In genomic region chr17:28951831-28952799, GRCm38 (mm10) we compare ENCODE assay signal across 8 mouse cellular contexts. TPM values are rescaled to one million over a fixed set of nuclear protein-coding genes. Genes with fewer than 3 reads are reported as not detected.
DNase-seq lines count a peak whose midpoint lies in the region; ATAC-seq lines count a peak whose summit lies in the region.

Gene Kctd20 (plus strand): TSS chr17:28951950.

- DNase-seq in adrenal gland, adult (ENCODE audit: inconsistent age in 2 of 2, low spot score in 1 of 2), result peak; percentile 95 to 98
- peak; percentile 92 for DNase-seq in embryo, embryonic 10.5 days (ENCODE audit: low spot score)
- peak; percentile 95 for DNase-seq in gastrocnemius, postnatal 25 days
- peak; percentile 99 for DNase-seq in intestine, embryonic 14.5 days (ENCODE audit: low spot score)
- peak; percentile 86 to 89 for DNase-seq in left cerebral cortex, postnatal 14 days (ENCODE audit: low spot score in 2 of 2)
- peak; percentile 92 for DNase-seq in mesoderm, embryonic 11.5 days (ENCODE audit: low read depth, low spot score)
- peak; percentile 73 to 80 for DNase-seq in right cerebral cortex, postnatal 36 days (ENCODE audit: low spot score in 2 of 2)
- peak; percentile 94 for DNase-seq in yolk sac, embryonic 10.5 days (ENCODE audit: low spot score)

- ATAC-seq in intestine, embryonic 14.5 days (replicated peaks; ENCODE audit: low FRiP score, low TSS enrichment, low read depth), result peak; percentile 93

- no peaks in the 10 kb centered on the region for H3K27me3 ChIP-seq in intestine, embryonic 14.5 days (replicated peaks; ENCODE audit: control insufficient read depth, insufficient read depth, low read length)

- peak within 1 kb of the TSS; percentile 94 for H3K4me2 ChIP-seq in intestine, embryonic 14.5 days (ENCODE audit: low read length)

- under 1% methylated on average over 80 of the region's 80 CpGs for WGBS in intestine, embryonic 14.5 days

- peak within 1 kb of the TSS; percentile 94 for H3K9ac ChIP-seq in intestine, embryonic 14.5 days (ENCODE audit: low read length)

- intact Hi-C loops in left cerebral cortex, postnatal 14 days (cut with DNase I), result no loop called here

- peak within 1 kb of the TSS; percentile 90 for H3K4me3 ChIP-seq in intestine, embryonic 14.5 days (ENCODE audit: low read depth, low read length)

- peaks cover 14% of the 10 kb centered on the region for H3K4me1 ChIP-seq in intestine, embryonic 14.5 days (replicated peaks; ENCODE audit: control insufficient read depth, insufficient read depth, low read length)

- H3K36me3 ChIP-seq in intestine, embryonic 14.5 days (ENCODE audit: control insufficient read depth, insufficient read depth, low read length), result no peaks in the 10 kb centered on the region

- peaks cover 5% of the 10 kb centered on the region; the same call in 1 of the 2 replicates for H3K9me3 ChIP-seq in intestine, embryonic 14.5 days (ENCODE audit: control insufficient read depth, low read length)

- peak within 1 kb of the TSS; percentile 95 for H3K27ac ChIP-seq in intestine, embryonic 14.5 days (ENCODE audit: low read depth)

RNA-seq across cellular contexts. Expression of gene Kctd20, which starts in this region (rescaled TPM):
- 10 to 100 TPM; 25.9 to 34.0 TPM for total RNA-seq in gastrocnemius, postnatal 25 days (2021)
- polyA plus RNA-seq in intestine, embryonic 14.5 days (2014; fragmentation: Nextera tagmentation; extraction: Ambion mirVana), result 72.6 and 82.4 TPM in 2 replicates
- 10 to 100 TPM; 81.0 to 85.9 TPM for total RNA-seq in left cerebral cortex, postnatal 14 days (2021)

Comparison
In these comparisons a context has a peak if more than half of its experiments do, and no peak if none do; other contexts are left out.
1. Peak in every context shown above with its lines: DNase-seq, ATAC-seq, H3K4me3 ChIP-seq and H3K27ac ChIP-seq.